Mouse (Mus musculus) heart, postnatal 14 days (tissue): ENCODE results near the gene Hephl1. TPM values are rescaled to one million over a fixed set of nuclear protein-coding genes. Genes with fewer than 3 reads are reported as not detected.
"Not testable (repeated sequence)": the region's sequence is repeated elsewhere in the genome, so short reads cannot be mapped to it uniquely, and the experiment has no call there.

Experiments
- DNase-seq, 2 experiments: peaks; one replicate each; pipeline ENCODE4 v3.0.0; 2021 to 2022
- intact Hi-C: fragments of 180-260 bp; cut with DNase I; formaldehyde crosslinking; loops from one replicate; pipeline ENCODE4 v1.15.1; 2025
- long read RNA-seq, 2 experiments: library from polyadenylated mRNA; stranded (forward); transcript quantifications; one replicate each; pipeline ENCODE4 v2.0.0; 2021
- total RNA-seq, 2 experiments: library from RNA; stranded (reverse); gene quantifications; 2 replicates each; pipeline ENCODE4 v1.2.3; 2021

The Hephl1 gene
- under 1 TPM; 0.10 to 0.14 TPM for total RNA-seq
- long read RNA-seq, experiment 1, result 0 reads
- long read RNA-seq, experiment 2, result 0 reads

GRCm38 (mm10) chr9:15112008-15112407, at the start of gene Hephl1:
TSS of gene Hephl1 (minus strand) at chr9:15112108.
- intact Hi-C loops, result no loop called here
- DNase-seq, result no peak

- DNase-seq, result no peak
- intact Hi-C loops, result no loop called here
Measured at GRCm38 (mm10) chr9:15149246-15149926, 37.5 kb upstream of the Hephl1 start.

GRCm38 (mm10) chr9:15140546-15140945, 28.6 kb upstream of the Hephl1 start:
- intact Hi-C loops, result no loop called here

DNA sequence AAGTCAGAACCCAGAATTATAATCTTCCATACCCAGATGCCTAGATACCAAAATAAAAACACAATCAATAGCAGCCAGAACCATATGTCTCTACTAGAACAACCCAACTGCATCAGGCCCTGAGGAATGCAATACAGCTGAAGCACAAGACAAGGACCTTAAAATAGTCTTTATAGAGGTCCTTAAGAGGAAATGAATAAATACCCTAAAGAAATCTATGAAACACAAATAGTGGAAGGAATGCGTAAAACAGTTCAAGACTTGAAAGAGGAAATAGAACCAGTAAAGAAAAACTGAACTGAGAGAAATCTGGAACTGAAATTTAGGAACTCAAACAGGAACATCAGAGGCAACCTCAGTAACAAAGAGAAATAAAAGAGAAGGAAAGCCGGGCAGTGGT, 14.0 kb upstream of the Hephl1 start:
- intact Hi-C loops, result no loop called here
- no peak for DNase-seq

More at GRCm38 (mm10) chr9:15140546-15140945, 28.6 kb upstream of the Hephl1 start:
- DNase-seq, result no peak

GRCm38 (mm10) chr9:15122431-15122830, 10.5 kb upstream of the Hephl1 start:
- DNase-seq, result no peak
- intact Hi-C loops, result no loop called here

DNA sequence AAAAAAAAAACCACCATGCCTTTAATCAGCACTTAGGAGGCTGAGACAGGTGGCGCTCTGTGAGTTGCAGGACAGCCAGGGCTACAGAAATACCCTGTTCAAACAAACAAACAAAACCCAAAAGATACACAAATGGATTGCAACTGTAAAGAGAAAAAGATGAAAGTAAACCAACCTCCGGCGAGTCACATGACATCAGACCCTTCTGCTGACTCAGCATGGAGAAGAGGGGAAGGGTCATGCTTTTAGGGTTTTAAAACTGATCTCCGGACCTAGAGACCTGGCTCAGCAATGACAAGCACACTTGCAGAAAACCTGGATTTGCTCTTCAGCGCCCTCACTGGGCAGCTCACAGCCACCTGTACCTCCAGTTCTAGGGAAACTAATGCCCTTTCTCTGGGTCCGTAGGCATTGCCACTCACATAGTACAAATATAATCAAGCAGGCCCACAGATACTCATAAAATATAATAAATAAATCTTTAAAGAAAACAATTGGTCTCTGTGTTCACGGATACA, 9.0 kb upstream of the Hephl1 start:
- intact Hi-C loops, result no loop called here

GRCm38 (mm10) chr9:15120209-15120608, 8.3 kb upstream of the Hephl1 start:
- intact Hi-C loops, result no loop called here
- DNase-seq, result no peak

More for the DNA sequence above, 9.0 kb upstream of the Hephl1 start:
- DNase-seq, result no peak

DNA sequence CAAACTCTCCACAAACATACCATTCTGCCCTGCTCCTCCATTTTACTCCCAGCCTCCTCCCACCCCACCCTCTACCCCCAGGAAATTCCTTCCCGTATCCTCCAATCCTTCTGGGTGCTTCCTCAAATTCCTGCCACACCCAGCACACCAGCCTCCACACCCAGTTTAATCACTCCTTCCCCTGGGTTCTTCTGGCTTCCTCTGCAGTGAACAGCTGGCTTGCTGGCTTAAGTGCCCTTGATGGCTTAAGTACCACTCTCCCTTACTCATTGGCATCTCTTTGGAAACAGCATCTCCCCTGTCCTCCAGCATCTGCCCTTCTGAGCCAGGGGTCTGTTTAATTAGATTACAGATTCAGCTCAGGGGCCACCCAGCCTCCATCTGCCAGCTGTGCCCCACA, 7.6 kb upstream of the Hephl1 start:
- DNase-seq, result no peak
- intact Hi-C loops, result no loop called here

- DNase-seq, result no peak
- intact Hi-C loops, result no loop called here
Measured at GRCm38 (mm10) chr9:15116165-15116564, 4.3 kb upstream of the Hephl1 start.

- DNase-seq, result no peak
- intact Hi-C loops, result no loop called here
Measured at GRCm38 (mm10) chr9:15114102-15114501, 2.2 kb upstream of the Hephl1 start.

- DNase-seq, result no peak
- intact Hi-C loops, result loop anchor here (5.0 kb wide), 1 partner anchor 76 kb away; no protein-coding TSS in a partner anchor
Measured at GRCm38 (mm10) chr9:15108101-15108500, 3.8 kb downstream of the Hephl1 start.

DNA sequence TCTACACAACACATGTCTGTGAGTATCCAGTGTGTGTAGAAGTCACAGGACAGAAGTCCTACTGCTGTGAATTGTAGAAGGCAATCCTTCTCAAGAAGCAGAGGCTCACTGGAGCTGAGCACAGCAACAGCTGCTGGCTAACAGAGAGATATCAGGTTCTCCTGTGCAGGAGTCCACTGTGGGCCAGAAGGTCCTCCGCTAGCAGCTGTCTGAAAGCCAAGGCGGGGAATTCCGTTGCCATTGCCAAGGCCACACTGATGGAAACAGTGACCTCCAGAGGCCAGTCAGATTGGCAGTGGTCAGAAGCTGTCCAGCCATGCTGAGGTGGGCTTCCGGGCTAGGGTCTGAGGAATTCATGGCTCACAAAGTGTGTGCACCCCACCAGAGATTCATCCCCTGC, 6.8 kb downstream of the Hephl1 start:
- intact Hi-C loops, result loop anchor here (5.0 kb wide), 1 partner anchor 73 kb away; no protein-coding TSS in a partner anchor
- no peak for DNase-seq

DNA sequence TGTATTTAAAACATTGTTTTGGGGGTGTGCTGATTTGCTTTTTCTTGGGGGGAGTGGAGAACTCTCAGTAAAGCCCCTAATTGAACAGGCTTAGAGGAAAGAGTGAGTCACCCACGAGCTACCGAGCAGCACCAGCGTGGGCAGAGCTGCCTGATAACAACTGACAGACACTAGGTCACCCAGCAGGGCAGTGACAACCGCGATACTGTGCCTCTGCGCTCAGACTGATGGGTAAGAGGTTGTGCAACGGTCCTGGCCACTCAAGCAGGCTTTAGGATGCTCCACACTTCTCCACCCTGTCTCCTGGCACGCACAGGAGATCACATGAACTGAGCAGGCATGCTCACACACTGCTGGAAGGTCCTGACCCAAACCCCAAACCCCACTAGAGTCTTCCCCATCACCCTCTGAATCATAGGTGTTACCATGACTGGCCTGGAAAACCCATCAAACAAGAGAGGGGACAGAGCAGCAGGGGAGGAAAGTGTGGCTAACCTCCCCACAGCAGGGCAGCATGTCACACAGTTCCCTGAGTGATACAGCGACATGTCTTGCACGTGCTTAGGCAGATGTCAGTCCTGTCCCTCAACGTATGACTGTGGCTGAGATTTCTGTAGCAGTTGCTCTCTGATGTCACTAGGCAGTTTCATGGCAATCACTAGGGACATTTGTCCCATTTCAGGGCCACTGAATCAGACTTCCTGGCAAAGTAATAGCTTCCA, 8.2 kb downstream of the Hephl1 start:
- DNase-seq, result no peak
- intact Hi-C loops, result no loop called here

- DNase-seq, result no peak
Measured at GRCm38 (mm10) chr9:15101531-15102161, 10.3 kb downstream of the Hephl1 start.

GRCm38 (mm10) chr9:15098421-15098820, 13.5 kb downstream of the Hephl1 start:
- DNase-seq, intact Hi-C loops: not testable (repeated sequence)

More at GRCm38 (mm10) chr9:15101531-15102161, 10.3 kb downstream of the Hephl1 start:
- intact Hi-C loops, result no loop called here

DNA sequence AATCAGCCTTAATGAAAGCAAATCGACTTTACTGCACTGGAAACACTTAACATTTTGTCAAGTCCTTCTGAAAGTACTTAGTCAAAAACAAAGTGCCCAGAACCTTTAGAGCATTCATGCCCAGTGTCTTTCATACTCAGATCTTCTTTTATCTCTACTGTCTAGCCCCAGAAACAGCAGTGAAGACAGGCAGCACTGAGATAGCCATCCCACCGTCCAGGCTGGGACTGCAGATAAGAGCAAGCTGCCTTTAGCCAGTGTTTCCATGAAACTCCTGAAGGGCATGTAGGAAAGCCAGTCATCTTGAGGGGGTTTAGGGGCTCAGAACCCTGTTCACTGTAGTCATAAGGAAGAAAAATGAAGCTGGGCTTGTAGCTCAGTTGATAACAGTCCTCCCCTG, 14.7 kb downstream of the Hephl1 start:
- no peak for DNase-seq
- intact Hi-C loops, result no loop called here

GRCm38 (mm10) chr9:15096161-15096560, 15.7 kb downstream of the Hephl1 start:
- DNase-seq, result no peak
- intact Hi-C loops, result no loop called here

DNA sequence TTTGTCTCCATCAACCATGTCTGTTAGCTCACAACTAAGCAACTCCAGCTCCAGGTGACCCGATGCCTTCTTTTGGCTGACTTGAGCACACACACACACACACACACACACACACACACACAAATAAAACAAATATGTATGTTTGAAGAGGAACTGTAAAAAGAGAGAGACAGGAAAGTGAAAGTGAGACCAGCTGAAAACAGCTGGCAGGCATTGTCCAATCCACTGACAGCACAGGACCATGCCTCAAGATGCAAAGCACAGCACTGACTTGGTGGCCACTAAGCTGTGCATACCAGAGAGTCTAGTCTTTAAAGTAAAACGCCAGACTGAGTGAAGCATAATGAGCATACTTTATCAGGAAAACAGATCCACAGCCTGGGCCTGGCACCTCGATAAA, 16.7 kb downstream of the Hephl1 start:
- no peak for DNase-seq
- intact Hi-C loops, result no loop called here

- DNase-seq, result no peak
- intact Hi-C loops, result no loop called here
Measured at GRCm38 (mm10) chr9:15068686-15069295, 43.1 kb downstream of the Hephl1 start.

DNA sequence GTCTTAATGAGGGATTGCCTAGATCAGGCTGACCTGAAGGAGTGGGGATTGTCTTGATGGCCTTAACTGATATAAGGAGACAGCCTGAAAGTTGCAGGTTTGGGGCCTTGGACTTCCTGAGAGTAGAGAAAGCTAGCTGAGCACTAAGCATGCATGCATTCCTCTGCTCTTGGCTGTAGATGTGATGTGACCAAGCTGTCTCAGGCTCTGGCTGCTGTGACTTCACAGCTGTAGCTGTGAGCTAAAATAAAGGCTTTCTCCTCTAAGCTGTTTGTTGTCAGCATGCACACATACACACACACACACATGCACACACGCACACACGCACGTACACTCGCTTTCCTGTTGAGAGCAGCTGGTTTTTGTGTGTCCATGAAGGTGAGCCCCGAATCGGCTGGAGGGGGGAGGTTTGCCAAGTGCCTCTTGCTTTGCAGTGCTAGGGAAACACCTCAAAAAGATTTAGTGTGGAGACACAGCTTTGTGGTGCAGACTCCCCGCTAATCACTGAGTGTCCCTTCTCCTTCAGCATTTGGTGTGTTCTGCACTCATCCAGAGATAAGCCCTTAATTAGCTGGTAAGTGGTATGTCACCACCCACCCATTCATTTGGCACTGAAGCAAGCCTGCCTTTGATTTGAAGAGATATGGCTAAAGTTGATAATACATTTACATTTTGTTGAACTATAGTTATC, 43.8 kb downstream of the Hephl1 start:
- no peak for DNase-seq
- intact Hi-C loops, result no loop called here
